Mouse (Mus musculus) bone marrow, adult 2 months (tissue): ENCODE results near the gene Samd11.

ENCODE experiments used
- CTCF ChIP-seq: fragments of 200-500 bp; IDR thresholded peaks from 2 replicates; pipeline ENCODE4 v1.5.1; 2011; ENCODE audit warnings: low read length, control low read depth; ENCODE audit not compliant: control insufficient read depth, insufficient read depth
- POLR2A ChIP-seq: fragments of 200-500 bp; IDR thresholded peaks from 2 replicates; pipeline ENCODE4 v1.6.1; 2011; ENCODE audit warnings: low read depth, mild to moderate bottlenecking, control low read depth, low read length, borderline replicate concordance; ENCODE audit not compliant: control insufficient read depth

DNA sequence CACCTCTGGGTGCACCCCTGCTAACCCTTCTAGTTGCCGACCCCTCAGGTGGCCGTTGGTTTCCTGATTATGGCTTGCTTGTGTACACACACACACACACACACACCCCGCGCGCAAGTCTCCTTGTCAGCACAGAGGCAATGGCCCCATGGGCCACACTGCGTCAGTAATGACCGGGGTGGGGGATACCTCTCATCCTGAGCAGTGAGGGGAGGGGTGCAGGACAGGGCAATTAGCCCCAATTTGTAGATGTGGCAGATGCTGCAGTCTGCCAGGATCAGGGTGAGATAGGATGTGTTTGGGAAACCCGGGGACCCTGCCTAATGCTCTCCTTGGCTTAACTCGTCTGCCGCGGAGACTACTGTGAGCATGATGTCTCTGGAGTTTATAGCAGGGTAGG is 5.9 kb downstream of the Samd11 start:
- TF ChIP-seq CTCF, result no peak
- TF ChIP-seq POLR2A, result no peak
